Mouse (Mus musculus): ENCODE measurements around the gene Carns1.
"Not testable (repeated sequence)": the region's sequence is repeated elsewhere in the genome, so short reads cannot be mapped to it uniquely, and the experiment has no call there.

Gene Carns1

DNA sequence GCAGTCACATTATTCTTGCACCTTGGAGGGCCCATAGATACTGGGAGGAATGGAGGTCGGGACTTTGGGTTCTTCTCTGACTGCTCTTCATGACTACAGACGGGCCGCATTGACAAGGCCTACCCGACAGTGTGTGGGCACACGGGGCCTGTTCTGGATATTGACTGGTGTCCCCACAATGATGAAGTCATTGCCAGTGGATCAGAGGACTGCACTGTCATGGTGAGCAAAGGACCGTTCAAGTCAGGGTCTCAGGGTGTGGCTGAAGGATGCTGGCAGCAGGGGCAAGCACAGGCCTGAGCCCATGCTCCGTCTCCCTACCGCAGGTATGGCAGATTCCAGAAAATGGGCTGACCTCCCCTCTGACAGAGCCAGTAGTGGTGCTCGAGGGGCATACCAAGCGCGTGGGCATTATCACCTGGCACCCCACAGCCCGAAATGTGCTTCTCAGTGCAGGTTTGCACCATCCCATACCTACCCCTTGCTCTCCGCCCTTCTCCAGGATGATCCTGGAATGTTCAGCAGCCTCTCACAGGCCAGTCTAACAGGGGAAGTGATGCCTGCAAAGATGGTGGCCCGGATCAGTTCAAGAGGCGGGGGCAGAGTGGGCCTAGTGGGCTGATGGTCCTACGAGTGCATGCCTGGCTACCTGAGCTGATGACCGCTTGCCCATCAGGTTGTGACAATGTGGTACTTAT lies 25.4 kb downstream of the Carns1 start:
- DNase-seq (ENCODE audit: low spot score), result no peak

GRCm38 (mm10) chr19:4149283-4149682 lies 26.0 kb downstream of the Carns1 start:
- no peak for DNase-seq (ENCODE audit: low spot score)

DNA sequence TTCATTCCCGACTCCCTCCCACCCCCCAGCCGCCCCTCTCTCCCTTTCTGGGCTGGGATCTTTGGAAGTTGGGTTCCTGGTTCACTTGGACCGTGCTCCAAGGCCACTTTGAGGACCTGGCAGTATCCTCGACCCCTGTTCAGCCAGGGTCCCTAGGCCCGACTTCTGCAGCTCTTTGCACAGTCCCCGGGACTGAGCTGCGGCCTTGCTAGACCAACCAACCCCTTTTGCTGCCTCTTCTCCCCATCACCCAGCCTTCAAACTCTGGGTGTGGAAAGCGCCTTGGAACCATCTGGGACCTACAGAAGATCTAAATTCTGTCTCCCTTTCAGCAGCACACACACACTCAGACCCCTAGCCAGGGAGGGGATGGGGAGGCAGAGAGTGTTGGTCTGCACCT lies 26.5 kb downstream of the Carns1 start:
- DNase-seq (ENCODE audit: low spot score), result no peak

DNA sequence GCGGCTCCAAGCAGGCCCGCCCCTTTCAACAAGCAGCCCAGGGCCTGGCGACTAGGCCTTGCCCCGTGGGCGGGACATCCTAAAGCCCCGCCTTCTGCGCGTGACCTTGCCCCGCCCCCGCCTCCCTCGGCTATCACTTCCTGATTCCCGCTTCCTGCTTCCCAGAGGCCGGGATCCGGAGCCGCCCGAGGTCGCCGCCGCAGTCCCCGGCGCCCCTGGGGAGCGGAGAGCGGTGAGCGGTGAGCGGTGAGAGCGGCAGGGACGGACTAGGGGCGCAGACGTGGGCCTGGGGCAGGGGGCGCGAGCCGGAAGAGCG lies 26.8 kb downstream of the Carns1 start, which contains the start of gene Coro1b:
TSS of gene Coro1b (plus strand) at position 129 of the 316 bp plus-strand sequence.
- peak; percentile 95 for DNase-seq (ENCODE audit: low spot score)

DNA sequence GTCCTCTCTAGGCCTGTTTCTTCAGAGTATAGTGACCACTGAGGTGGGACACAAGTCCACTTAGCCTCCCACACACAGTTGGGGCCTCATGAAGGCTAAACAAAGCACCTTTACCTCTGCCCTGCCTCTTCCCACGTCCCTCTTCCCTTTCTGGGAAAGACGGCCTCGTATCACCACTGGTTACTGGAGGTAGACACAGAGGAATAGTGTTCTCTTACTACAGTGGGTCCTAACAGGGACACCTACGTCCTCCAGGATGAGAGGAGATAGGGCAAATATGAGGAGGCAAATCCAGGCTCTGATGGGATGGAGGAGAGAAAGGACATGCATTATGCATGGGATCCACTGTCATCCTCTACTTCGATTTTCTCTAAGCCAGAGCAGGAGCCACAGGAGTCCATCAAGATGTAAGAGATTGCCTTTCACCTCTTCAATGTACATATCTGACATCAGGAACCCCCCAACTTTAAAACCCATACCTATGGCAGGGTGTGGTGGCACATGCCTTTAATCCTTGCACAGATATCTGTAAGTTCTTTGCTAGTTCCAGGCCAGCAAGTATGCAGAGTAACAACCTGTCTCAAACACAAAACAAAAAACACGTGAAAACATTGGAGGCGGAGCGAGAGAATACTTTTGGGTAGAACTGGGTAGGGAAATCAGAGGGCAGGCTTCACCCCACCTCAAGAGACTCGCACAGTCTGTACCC lies 27.3 kb downstream of the Carns1 start:
- DNase-seq (ENCODE audit: low spot score), result no peak

- no peak for DNase-seq (ENCODE audit: low spot score)
These were observed 28.3 kb downstream of the Carns1 start for GRCm38 (mm10) chr19:4147022-4147405.

- no peak for DNase-seq (ENCODE audit: low spot score)
These were observed 28.8 kb downstream of the Carns1 start for GRCm38 (mm10) chr19:4146366-4147021.

- no peak for DNase-seq (ENCODE audit: low spot score)
These were observed 29.3 kb downstream of the Carns1 start for GRCm38 (mm10) chr19:4145936-4146335.

- DNase-seq (ENCODE audit: low spot score), result no peak
These were observed 30.5 kb downstream of the Carns1 start for GRCm38 (mm10) chr19:4144550-4145498.

- DNase-seq (ENCODE audit: low spot score), result no peak
These were observed 31.5 kb downstream of the Carns1 start, which contains the start of gene Cabp4 for GRCm38 (mm10) chr19:4143759-4144268. Gene Cabp4, minus strand, starts transcription at chr19:4144033.

GRCm38 (mm10) chr19:4142416-4143173 lies 32.7 kb downstream of the Carns1 start:
- no peak for DNase-seq (ENCODE audit: low spot score)

GRCm38 (mm10) chr19:4140147-4140546 lies 35.1 kb downstream of the Carns1 start:
- no peak for DNase-seq (ENCODE audit: low spot score)

DNA sequence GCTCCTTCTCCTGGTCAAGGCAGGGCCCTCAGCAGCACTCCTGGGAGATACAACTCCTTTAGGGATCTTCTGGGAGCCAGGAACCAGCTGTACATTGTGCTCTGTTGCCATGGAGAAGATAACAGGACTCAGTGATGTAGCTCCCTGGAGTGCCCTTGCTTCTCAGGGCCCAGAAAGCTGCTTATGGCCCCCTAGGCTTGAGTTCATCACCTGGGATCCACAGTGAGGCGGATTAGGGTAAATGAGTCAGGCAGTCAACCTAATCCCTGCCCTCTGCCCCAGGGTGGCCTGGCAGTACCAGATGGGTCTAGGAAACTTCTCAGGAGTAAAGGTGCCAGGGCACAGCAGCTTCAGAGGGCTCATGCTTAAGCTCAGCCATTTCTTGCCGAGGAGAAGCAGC lies 35.8 kb downstream of the Carns1 start, which contains the start of gene Gpr152:
TSS of gene Gpr152 (plus strand) at position 342 of the 400 bp plus-strand sequence.
- no peak for DNase-seq (ENCODE audit: low spot score)

GRCm38 (mm10) chr19:4137913-4138312 lies 37.4 kb downstream of the Carns1 start:
- DNase-seq (ENCODE audit: low spot score), result no peak

GRCm38 (mm10) chr19:4136463-4136862 lies 38.8 kb downstream of the Carns1 start:
- no peak for DNase-seq (ENCODE audit: low spot score)

DNA sequence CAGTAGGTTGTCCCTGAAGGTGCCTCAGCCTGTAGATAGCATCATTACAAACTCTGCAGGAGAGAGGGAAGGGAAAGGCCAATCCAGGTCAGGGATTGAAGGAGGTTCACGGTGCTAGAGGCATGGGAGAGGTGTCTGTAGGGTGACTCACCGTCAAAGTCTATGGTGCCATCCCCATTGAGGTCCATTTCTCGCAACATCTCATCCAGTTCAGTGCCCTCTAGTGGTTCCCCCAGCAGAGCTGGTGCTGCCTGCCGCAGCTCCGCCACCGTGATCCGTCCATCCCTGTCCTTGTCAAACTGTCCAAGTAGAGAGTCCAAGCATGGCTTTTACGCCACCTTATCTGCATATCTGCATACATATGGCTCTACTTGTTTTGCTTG lies 39.3 kb downstream of the Carns1 start:
- not testable (repeated sequence) for DNase-seq (ENCODE audit: low spot score)

DNA sequence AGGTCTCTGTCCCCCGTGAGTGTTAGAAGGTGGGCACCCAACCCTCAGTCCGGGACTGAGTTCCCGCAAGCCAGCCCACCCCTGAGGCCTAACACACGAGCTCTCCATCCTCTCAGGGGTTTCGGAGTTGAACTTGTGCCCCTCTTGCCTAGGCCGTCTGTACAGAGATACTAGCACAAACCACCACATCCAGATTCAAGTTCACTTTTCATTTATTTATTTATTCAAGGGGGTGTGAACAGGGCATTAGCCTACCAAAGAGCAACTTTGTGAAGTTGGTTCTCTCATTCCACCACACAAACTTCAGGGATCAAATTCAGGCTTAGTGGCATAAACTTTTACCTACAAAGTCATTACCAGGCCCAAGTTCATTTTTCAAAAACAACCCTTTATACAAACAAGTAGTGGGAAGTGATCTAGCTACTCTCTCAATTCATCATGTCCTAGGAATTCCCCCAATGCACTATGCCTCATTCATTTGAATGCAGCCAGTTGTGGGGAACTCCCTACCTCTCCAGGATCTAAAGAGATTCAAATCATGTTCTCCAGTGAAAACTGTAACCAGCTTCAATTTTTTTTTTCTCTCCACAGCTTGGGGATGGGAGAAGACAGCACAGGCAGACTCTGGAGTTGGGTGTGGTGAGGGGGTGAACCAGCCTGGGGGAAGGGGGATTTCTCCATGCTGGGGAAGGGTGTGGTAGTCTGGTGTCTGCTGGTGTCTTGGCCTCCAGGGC lies 39.9 kb downstream of the Carns1 start:
- DNase-seq (ENCODE audit: low spot score), result not testable (repeated sequence)

DNA sequence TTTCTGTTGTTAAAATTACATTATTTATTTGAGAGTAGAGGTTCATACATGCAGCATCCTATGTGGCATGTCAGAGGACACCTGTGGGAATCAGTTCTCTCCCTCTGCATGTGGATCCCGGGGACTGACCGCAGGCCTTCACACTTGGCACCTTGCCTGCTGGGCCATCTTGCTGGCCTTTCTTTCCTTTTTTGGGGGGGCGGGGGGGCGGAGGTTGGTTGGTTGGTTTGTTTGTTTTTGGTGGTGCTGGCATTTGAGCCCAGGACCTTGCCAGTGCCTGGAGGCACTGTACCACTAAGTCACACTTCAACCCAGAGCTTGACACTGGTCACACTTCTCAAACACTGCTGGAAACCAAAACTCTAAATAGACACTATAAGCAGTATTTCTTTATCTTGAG lies 40.9 kb downstream of the Carns1 start:
- no peak for DNase-seq (ENCODE audit: low spot score)

- DNase-seq (ENCODE audit: low spot score), result no peak
These were observed 43.5 kb downstream of the Carns1 start for GRCm38 (mm10) chr19:4131768-4132167.

- DNase-seq (ENCODE audit: low spot score), result no peak
These were observed 44.2 kb downstream of the Carns1 start for GRCm38 (mm10) chr19:4131075-4131474.
